24 mouse cellular contexts compared by ENCODE assay signal in genomic region chr5:151261558-151261957, GRCm38 (mm10). TPM values are rescaled to one million over a fixed set of nuclear protein-coding genes. Genes with fewer than 3 reads are reported as not detected.
DNase-seq lines count a peak whose midpoint lies in the region; ATAC-seq lines count a peak whose summit lies in the region.
"Had no signal": no experiment of that assay in that cellular context is flagged by ENCODE, and none has a peak within 500 bp of the region (broad histone marks: within the 10 kb centered on the region; RNA-seq: fewer than 3 reads in every experiment).

No protein-coding gene starts in this region.

- H3K27me3 ChIP-seq in liver, embryonic 11.5 days (replicated peaks; ENCODE audit: control insufficient read depth, insufficient read depth, low read length), result no peaks in the 10 kb centered on the region
- H3K27me3 ChIP-seq in kidney, embryonic 14.5 days (ENCODE audit: control insufficient read depth, insufficient read depth, low read length), result no peaks in the 10 kb centered on the region
- H3K27me3 ChIP-seq: embryonic facial prominence, embryonic 13.5 days; embryonic facial prominence, embryonic 15.5 days; forebrain, embryonic 12.5 days had no signal

- no peak overlapping the region for H3K4me2 ChIP-seq in liver, embryonic 11.5 days
- no peak overlapping the region for H3K4me2 ChIP-seq in kidney, embryonic 14.5 days (replicated peaks; ENCODE audit: low read depth, low read length)
- H3K4me2 ChIP-seq: embryonic facial prominence, embryonic 13.5 days; embryonic facial prominence, embryonic 15.5 days; forebrain, embryonic 12.5 days had no signal

- H3K4me1 ChIP-seq in liver, embryonic 11.5 days (replicated peaks; ENCODE audit: control insufficient read depth, insufficient read depth, low read length), result no peaks in the 10 kb centered on the region
- no peaks in the 10 kb centered on the region for H3K4me1 ChIP-seq in kidney, embryonic 14.5 days (ENCODE audit: control insufficient read depth, insufficient read depth, low read length)
- H3K4me1 ChIP-seq: embryonic facial prominence, embryonic 13.5 days; embryonic facial prominence, embryonic 15.5 days; forebrain, embryonic 10.5 days; forebrain, embryonic 12.5 days had no signal

- 0 out of 2 replicates have a peak, but pooled peaks have one; percentile 10 for ATAC-seq in liver, embryonic 11.5 days (replicated peaks; ENCODE audit: low FRiP score)
- peak; percentile 48; the same call in 1 of the 2 replicates for ATAC-seq in granulocyte monocyte progenitor cell, adult 5-6 weeks (replicated peaks; ENCODE audit: poor library complexity, severe bottlenecking)
- no peak for ATAC-seq in kidney, embryonic 14.5 days (ENCODE audit: low FRiP score, low TSS enrichment)
- ATAC-seq: CD4-positive, CD25-positive, alpha-beta regulatory T cell, adult 4 months; forebrain, embryonic 14.5 days; forebrain, embryonic 16.5 days had no signal

- no peaks in the 10 kb centered on the region for H3K9me3 ChIP-seq in liver, embryonic 11.5 days (ENCODE audit: control insufficient read depth, low read length)
- no peaks in the 10 kb centered on the region for H3K9me3 ChIP-seq in kidney, embryonic 14.5 days (ENCODE audit: control insufficient read depth, low read length)
- H3K9me3 ChIP-seq: embryonic facial prominence, embryonic 13.5 days; embryonic facial prominence, embryonic 15.5 days; forebrain, embryonic 10.5 days; forebrain, embryonic 12.5 days had no signal

- H3K9ac ChIP-seq in liver, embryonic 11.5 days (ENCODE audit: low read depth, low read length), result no peak overlapping the region
- no peak overlapping the region for H3K9ac ChIP-seq in kidney, embryonic 14.5 days (ENCODE audit: low read depth, low read length)
- H3K9ac ChIP-seq: embryonic facial prominence, embryonic 13.5 days; embryonic facial prominence, embryonic 15.5 days; forebrain, embryonic 12.5 days had no signal

- H3K27ac ChIP-seq in liver, embryonic 11.5 days (ENCODE audit: low read depth, low read length), result no peak overlapping the region
- no peak overlapping the region for H3K27ac ChIP-seq in kidney, embryonic 14.5 days (ENCODE audit: low read depth, low read length)
- H3K27ac ChIP-seq: embryonic facial prominence, embryonic 13.5 days; embryonic facial prominence, embryonic 15.5 days; forebrain, embryonic 10.5 days; forebrain, embryonic 12.5 days had no signal

- WGBS in liver, embryonic 11.5 days, result 68% methylated on average over 2 of the region's 2 CpGs
- 79% methylated on average over 2 of the region's 2 CpGs for WGBS in kidney, embryonic 14.5 days

- H3K36me3 ChIP-seq in liver, embryonic 11.5 days (ENCODE audit: control insufficient read depth, insufficient read depth, low read length), result no peaks in the 10 kb centered on the region
- no peaks in the 10 kb centered on the region for H3K36me3 ChIP-seq in kidney, embryonic 14.5 days (ENCODE audit: control insufficient read depth, insufficient read depth, low read length)
- H3K36me3 ChIP-seq: embryonic facial prominence, embryonic 13.5 days; embryonic facial prominence, embryonic 15.5 days; forebrain, embryonic 10.5 days; forebrain, embryonic 12.5 days; G1E had no signal

- no peak for DNase-seq in liver, embryonic 11.5 days (ENCODE audit: low spot score)
- DNase-seq in liver, result no peak
- DNase-seq in right cerebral cortex, postnatal 25 days, result no peak
- DNase-seq: adrenal gland, adult 2 months; adrenal gland, postnatal 10 days; adrenal gland, postnatal 25 days; B cell, adult 2 months; cerebellum, adult 11-12 months; cerebellum, adult 2 months; cerebellum, adult 9-10 months; cerebellum, postnatal 10 days; cerebellum, postnatal 25 days; embryo, embryonic 11 days had no signal

- H3K4me3 ChIP-seq in liver, embryonic 11.5 days (ENCODE audit: low read depth, low read length), result no peak overlapping the region
- no peak overlapping the region for H3K4me3 ChIP-seq in kidney, embryonic 14.5 days (ENCODE audit: low read length)
- H3K4me3 ChIP-seq: embryonic facial prominence, embryonic 13.5 days; embryonic facial prominence, embryonic 15.5 days; erythroblast, embryonic 14.5 days; forebrain, embryonic 10.5 days; forebrain, embryonic 12.5 days had no signal

RNA-seq across cellular contexts. Expression of gene Stard13, which starts 27.9 kb away (rescaled TPM):
- polyA plus RNA-seq in liver, embryonic 11.5 days (2014; fragmentation: Nextera tagmentation; extraction: Ambion mirVana), result 2.3 and 2.8 TPM in 2 replicates
- total RNA-seq in granulocyte monocyte progenitor cell, adult 5-6 weeks (2014; fragmentation: Nextera tagmentation), result not detected in 2 replicates
- total RNA-seq in granulocyte monocyte progenitor cell, adult 5-6 weeks (2017), result not detected in 2 replicates
- 6.1 and 7.4 TPM in 2 replicates for polyA plus RNA-seq in kidney, embryonic 14.5 days (2014; fragmentation: Nextera tagmentation; extraction: Ambion mirVana)
- polyA plus RNA-seq: CD4-positive, CD25-positive, alpha-beta regulatory T cell, adult 4 months; G1E had no signal
